Mouse (Mus musculus) c-Kit-negative CD71-positive TER-119-positive erythroid progenitor cells, embryonic 14.5 days (primary cell): ENCODE measurements around the gene Slco4a1.
A peak's percentile ranks its signal among the peaks of the same experiment; 100 is the strongest.

ENCODE experiments used
- DNase-seq: peaks from one replicate; pipeline ENCODE4 v3.0.0-alpha.2; 2013; ENCODE audit warnings: low read depth, low spot score

Slco4a1 gene

GRCm38 (mm10) chr2:180444957-180445785 is 10.9 kb upstream of the Slco4a1 start:
- no peak for DNase-seq

- no peak for DNase-seq
Measured at GRCm38 (mm10) chr2:180445962-180446361, 10.1 kb upstream of the Slco4a1 start.

GRCm38 (mm10) chr2:180449007-180449406 is 7.0 kb upstream of the Slco4a1 start:
- DNase-seq = no peak

GRCm38 (mm10) chr2:180450529-180450928 is 5.5 kb upstream of the Slco4a1 start:
- DNase-seq = no peak

- no peak for DNase-seq
Measured at GRCm38 (mm10) chr2:180456705-180457104, 660 bp downstream of the Slco4a1 start.

GRCm38 (mm10) chr2:180457680-180458079 is 1.6 kb downstream of the Slco4a1 start:
- no peak for DNase-seq

- no peak for DNase-seq
Measured at GRCm38 (mm10) chr2:180459437-180459836, 3.4 kb downstream of the Slco4a1 start.

GRCm38 (mm10) chr2:180460801-180461200 is 4.8 kb downstream of the Slco4a1 start:
- no peak for DNase-seq

GRCm38 (mm10) chr2:180462593-180462992 is 6.5 kb downstream of the Slco4a1 start:
- no peak for DNase-seq

GRCm38 (mm10) chr2:180466505-180466904 is 10.5 kb downstream of the Slco4a1 start:
- no peak for DNase-seq

- DNase-seq = no peak
Measured at GRCm38 (mm10) chr2:180468871-180469270, 12.8 kb downstream of the Slco4a1 start.

GRCm38 (mm10) chr2:180469768-180470167 is 13.7 kb downstream of the Slco4a1 start:
- no peak for DNase-seq

- peak; percentile 11 for DNase-seq
Measured at GRCm38 (mm10) chr2:180472306-180473079, 16.4 kb downstream of the Slco4a1 start.

GRCm38 (mm10) chr2:180473080-180473440 is 17.0 kb downstream of the Slco4a1 start:
- DNase-seq = no peak

- no peak for DNase-seq
Measured at GRCm38 (mm10) chr2:180474864-180475263, 18.8 kb downstream of the Slco4a1 start.

GRCm38 (mm10) chr2:180482274-180482673 is 26.2 kb downstream of the Slco4a1 start:
- DNase-seq = no peak

- DNase-seq = no peak
Measured at GRCm38 (mm10) chr2:180484882-180485281, 28.8 kb downstream of the Slco4a1 start.

GRCm38 (mm10) chr2:180485306-180485705 is 29.3 kb downstream of the Slco4a1 start:
- no peak for DNase-seq

- no peak for DNase-seq
Measured at GRCm38 (mm10) chr2:180488210-180488751, 32.2 kb downstream of the Slco4a1 start.

- DNase-seq = no peak
Measured at GRCm38 (mm10) chr2:180495906-180496305, 39.9 kb downstream of the Slco4a1 start.

GRCm38 (mm10) chr2:180499741-180500140 is 43.7 kb downstream of the Slco4a1 start, which contains the start of gene Ntsr1:
Gene Ntsr1, plus strand, starts transcription at chr2:180499976.
- DNase-seq = no peak

GRCm38 (mm10) chr2:180500726-180501125 is 44.7 kb downstream of the Slco4a1 start:
- no peak for DNase-seq
